Mouse (Mus musculus): Measurements from ENCODE around the gene Kcnj15.

DNA sequence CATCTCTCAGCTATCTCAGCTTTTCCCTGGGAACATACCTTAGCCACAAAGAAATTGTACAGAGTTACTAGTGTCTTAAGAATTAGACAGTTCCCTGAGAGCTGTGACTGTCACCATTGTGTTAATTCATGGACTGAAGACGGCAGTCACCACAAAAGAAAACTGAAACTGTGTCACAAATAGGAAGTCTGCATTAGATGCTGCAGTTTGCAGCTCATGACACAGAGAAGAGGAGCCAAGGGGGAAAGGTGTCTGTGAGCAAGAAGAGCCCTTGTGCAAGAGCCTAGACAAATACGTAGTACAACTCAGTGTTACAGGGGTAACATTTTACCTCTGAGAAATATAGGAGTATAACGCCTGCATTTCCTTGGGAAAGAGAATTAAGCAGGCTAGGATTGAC, 40.3 kb downstream of the Kcnj15 start:
- no peak for TF ChIP-seq POLR2A (IDR thresholded peaks at IDR 0.05; ENCODE audit: control insufficient read depth, extremely low read depth, insufficient read depth, low read length, poor library complexity)
- TF ChIP-seq CTCF (IDR thresholded peaks at IDR 0.05; ENCODE audit: borderline replicate concordance, control insufficient read depth, extremely low read depth, insufficient read depth, low read length, poor library complexity), result no peak

Data from thymus, adult 2 months (tissue).